Mouse (Mus musculus) brain, embryonic 14.5 days (tissue): ENCODE measurements at regions not wholly inside any gene's neighbourhood (a gene's known extent, or its start where the extent isn't known, plus 50 kb on each side); places are given as distances from the start of the nearest gene placed in this dataset.

Source experiments
- DNase-seq: peaks from one replicate; pipeline ENCODE4 v3.0.0-alpha.2; 2011; ENCODE audit warnings: low read depth
- CTCF ChIP-seq: fragments of 200-500 bp; IDR thresholded peaks from 2 replicates; pipeline ENCODE4 v1.5.1; 2012; ENCODE audit warnings: inconsistent platforms, mild to moderate bottlenecking, moderate library complexity, borderline replicate concordance; ENCODE audit not compliant: insufficient read depth, insufficient read length; ENCODE audit errors: extremely low read depth
- POLR2A ChIP-seq: fragments of 200-500 bp; IDR thresholded peaks from 2 replicates; pipeline ENCODE4 v1.6.1; 2012; ENCODE audit warnings: mild to moderate bottlenecking, inconsistent platforms, borderline replicate concordance; ENCODE audit not compliant: poor library complexity, insufficient read depth, insufficient read length, severe bottlenecking; ENCODE audit errors: extremely low read depth

- DNase-seq = no peak
- no peak for TF ChIP-seq CTCF
- TF ChIP-seq POLR2A = no peak
Measured at GRCm38 (mm10) chr3:58110911-58111476, 263.1 kb upstream of the Pfn2 start.

GRCm38 (mm10) chr3:58112431-58112856 lies 264.6 kb upstream of the Pfn2 start:
- TF ChIP-seq CTCF = no peak
- TF ChIP-seq POLR2A = no peak
- peak; percentile 67 for DNase-seq

DNA sequence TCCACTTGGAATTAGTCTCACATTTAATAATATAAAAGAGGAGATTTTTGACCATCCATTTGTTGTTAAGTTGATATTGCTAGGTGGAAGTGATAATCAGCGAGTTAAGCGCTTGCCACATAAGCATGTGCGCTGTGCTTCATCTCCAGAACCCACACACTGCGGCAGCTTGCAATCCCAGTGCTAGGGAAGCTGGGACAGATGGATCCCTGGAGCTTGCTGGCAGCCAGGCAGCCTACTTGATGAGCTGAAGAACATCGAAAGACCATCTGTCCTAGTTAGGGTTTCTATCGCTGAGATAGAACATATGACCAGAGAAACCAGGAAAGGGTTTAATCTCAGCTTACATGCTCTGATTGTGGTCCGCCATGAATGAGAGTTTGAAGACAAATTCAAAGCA lies 266.1 kb upstream of the Pfn2 start:
- peak; percentile 56 for DNase-seq
- no peak for TF ChIP-seq POLR2A

DNA sequence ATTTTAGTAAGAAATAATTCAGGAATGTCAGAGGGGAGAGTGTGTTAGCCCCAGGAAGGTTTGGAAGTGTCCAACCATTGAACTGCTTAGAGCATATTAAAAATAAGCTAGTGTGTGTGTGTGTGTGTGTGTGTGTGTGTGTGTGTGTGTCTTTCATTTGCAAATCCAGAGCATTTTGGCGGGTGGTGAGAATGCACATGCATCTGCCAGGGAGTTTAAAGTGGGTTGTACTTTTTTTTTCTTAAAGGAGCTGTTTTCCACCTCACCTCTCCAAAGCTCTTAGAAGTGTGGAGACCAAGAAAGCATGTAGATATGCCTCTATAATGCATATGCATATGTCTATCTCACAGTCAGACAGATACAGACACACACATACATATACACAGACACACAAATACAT lies 267.6 kb upstream of the Pfn2 start:
- no peak for DNase-seq
- TF ChIP-seq CTCF (no peak), POLR2A (no peak)

GRCm38 (mm10) chr3:58116848-58117247 lies 269.0 kb upstream of the Pfn2 start:
- DNase-seq = no peak
- TF ChIP-seq CTCF (no peak), POLR2A (no peak)

GRCm38 (mm10) chr3:58120051-58120450 lies 272.2 kb upstream of the Pfn2 start:
- no peak for DNase-seq
- TF ChIP-seq POLR2A = no peak

GRCm38 (mm10) chr3:58122456-58123359 lies 274.8 kb upstream of the Pfn2 start:
- peak; percentile 94 for DNase-seq
- no peak for TF ChIP-seq POLR2A
- peak; percentile 100 for TF ChIP-seq CTCF

- TF ChIP-seq POLR2A (no peak), CTCF (no peak)
- DNase-seq = no peak
Measured at GRCm38 (mm10) chr3:58123396-58124077, 275.7 kb upstream of the Pfn2 start.

DNA sequence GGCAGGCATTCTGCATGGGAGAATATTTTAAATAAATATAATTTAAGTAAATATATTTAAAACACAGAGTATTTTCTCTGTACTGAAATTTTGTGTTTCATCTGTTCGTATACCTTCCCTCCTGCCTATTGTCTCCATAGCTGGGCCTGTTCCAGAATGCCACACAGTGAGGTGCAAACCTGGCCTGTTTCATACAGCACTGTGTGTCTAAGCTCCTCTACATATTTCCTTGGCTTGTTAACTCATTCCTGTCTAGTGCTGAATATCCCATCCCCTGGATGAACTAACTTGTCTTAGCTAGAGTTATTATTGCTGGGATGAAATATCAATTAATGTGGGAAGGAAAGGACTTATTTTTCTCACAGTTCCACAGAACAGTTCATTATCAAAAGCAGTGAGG lies 277.0 kb upstream of the Pfn2 start:
- TF ChIP-seq POLR2A (no peak), CTCF (no peak)
- no peak for DNase-seq

GRCm38 (mm10) chr3:58126996-58127395 lies 279.1 kb upstream of the Pfn2 start:
- DNase-seq = no peak
- TF ChIP-seq CTCF (no peak), POLR2A (no peak)

DNA sequence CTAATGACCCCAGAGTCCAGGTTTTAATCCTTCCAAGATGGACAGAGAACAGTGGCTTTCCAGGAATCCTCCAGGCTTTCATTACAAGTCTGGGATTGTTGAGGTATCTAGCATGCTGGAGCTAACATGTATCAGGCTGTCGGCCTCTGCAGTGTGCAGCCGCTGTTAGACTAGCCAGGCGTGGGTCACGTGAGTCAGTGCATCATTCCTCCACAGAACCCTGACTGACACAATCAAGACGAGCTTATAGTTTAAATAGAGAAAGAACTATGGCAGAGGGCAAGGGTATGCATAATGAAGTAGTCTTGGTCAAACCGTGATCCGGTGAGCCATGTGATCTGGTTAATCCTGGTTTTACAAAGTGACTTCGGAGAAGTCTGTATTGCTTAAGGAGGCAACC lies 280.2 kb upstream of the Pfn2 start:
- no peak for DNase-seq
- TF ChIP-seq CTCF (no peak), POLR2A (no peak)
